ENCODE assay signal across 16 mouse cellular contexts in the genomic region with DNA sequence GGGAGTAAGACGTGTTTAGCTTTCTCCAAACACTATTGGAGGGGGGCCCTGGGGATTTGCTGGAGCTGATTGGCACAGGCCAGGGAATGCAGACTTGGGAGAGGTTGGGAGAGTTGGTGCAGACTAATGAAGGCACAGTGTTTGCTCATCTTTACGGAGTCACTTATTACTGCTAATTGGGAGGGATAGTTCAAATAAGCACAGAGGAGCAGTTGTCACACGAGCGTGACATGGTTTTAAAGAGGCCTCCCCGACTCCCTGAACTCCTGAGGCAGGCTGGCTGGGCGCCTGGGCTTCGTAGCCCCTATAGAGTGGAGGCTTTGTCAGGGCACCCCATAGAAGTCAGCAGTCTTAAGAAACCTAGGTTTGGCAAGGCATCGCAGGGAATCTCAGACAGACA.
A peak's percentile ranks its signal among the peaks of the same experiment; 100 is the strongest.
DNase-seq lines count a peak whose midpoint lies in the region; ATAC-seq lines count a peak whose summit lies in the region.
"Had no signal": no experiment of that assay in that cellular context is flagged by ENCODE, and none has a peak within 500 bp of the region (broad histone marks: within the 10 kb centered on the region; RNA-seq: fewer than 3 reads in every experiment).

No protein-coding gene starts in this region.

- no peaks in the 10 kb centered on the region for H3K27me3 ChIP-seq in embryonic facial prominence, embryonic 14.5 days (replicated peaks; ENCODE audit: control insufficient read depth, insufficient read depth, low read length)
- no peaks in the 10 kb centered on the region for H3K27me3 ChIP-seq in embryonic facial prominence, embryonic 10.5 days (replicated peaks; ENCODE audit: low read depth, poor library complexity, severe bottlenecking)
- H3K27me3 ChIP-seq in midbrain, embryonic 13.5 days: peaks cover 10% of the 10 kb centered on the region; the same call in 1 of the 2 replicates
- H3K27me3 ChIP-seq: liver, embryonic 12.5 days had no signal

- peak; percentile 67 for ATAC-seq in embryonic facial prominence, embryonic 14.5 days (ENCODE audit: low read depth)
- ATAC-seq in midbrain, embryonic 13.5 days: peak; percentile 95
- ATAC-seq: liver, embryonic 12.5 days had no signal

- H3K4me3 ChIP-seq in embryonic facial prominence, embryonic 14.5 days (ENCODE audit: low read depth, low read length): no peak overlapping the region
- no peak overlapping the region for H3K4me3 ChIP-seq in embryonic facial prominence, embryonic 10.5 days
- H3K4me3 ChIP-seq in midbrain, embryonic 13.5 days (replicated peaks): no peak overlapping the region
- H3K4me3 ChIP-seq: left cerebral cortex, adult 2 months; liver, embryonic 12.5 days had no signal

- H3K36me3 ChIP-seq in embryonic facial prominence, embryonic 14.5 days (ENCODE audit: control insufficient read depth, insufficient read depth, low read length): no peaks in the 10 kb centered on the region
- no peaks in the 10 kb centered on the region for H3K36me3 ChIP-seq in embryonic facial prominence, embryonic 10.5 days (replicated peaks)
- no peaks in the 10 kb centered on the region for H3K36me3 ChIP-seq in midbrain, embryonic 13.5 days
- H3K36me3 ChIP-seq: liver, embryonic 12.5 days had no signal

- intact Hi-C loops in heart, postnatal 14 days (cut with DNase I): no loop called here

- H3K9me3 ChIP-seq in embryonic facial prominence, embryonic 14.5 days (ENCODE audit: control insufficient read depth, low read length): no peaks in the 10 kb centered on the region
- no peaks in the 10 kb centered on the region for H3K9me3 ChIP-seq in embryonic facial prominence, embryonic 10.5 days
- H3K9me3 ChIP-seq in midbrain, embryonic 13.5 days: no peaks in the 10 kb centered on the region
- H3K9me3 ChIP-seq: liver, embryonic 12.5 days had no signal

- H3K4me2 ChIP-seq in embryonic facial prominence, embryonic 14.5 days (ENCODE audit: low read depth, low read length): no peak overlapping the region
- H3K4me2 ChIP-seq in midbrain, embryonic 13.5 days (replicated peaks): no peak overlapping the region
- H3K4me2 ChIP-seq: liver, embryonic 12.5 days had no signal

- 72% methylated on average over 8 of the region's 8 CpGs for WGBS in embryonic facial prominence, embryonic 14.5 days
- WGBS in embryonic facial prominence, embryonic 10.5 days: 65% methylated on average over 8 of the region's 8 CpGs
- 34% methylated on average over 8 of the region's 8 CpGs for WGBS in midbrain, embryonic 13.5 days

- no peaks in the 10 kb centered on the region for H3K4me1 ChIP-seq in embryonic facial prominence, embryonic 14.5 days (ENCODE audit: control insufficient read depth, insufficient read depth, low read length)
- H3K4me1 ChIP-seq in embryonic facial prominence, embryonic 10.5 days: no peaks in the 10 kb centered on the region; the same call in 1 of the 2 replicates
- peaks cover 9% of the 10 kb centered on the region for H3K4me1 ChIP-seq in midbrain, embryonic 13.5 days (replicated peaks)
- H3K4me1 ChIP-seq: liver, embryonic 12.5 days had no signal

- peak; percentile 18 for DNase-seq in embryonic facial prominence, embryonic 14.5 days (ENCODE audit: low spot score)
- DNase-seq in embryonic facial prominence, embryonic 10.5 days (ENCODE audit: low spot score): no peak
- DNase-seq in right cerebral cortex, adult 18-20 months: peak; percentile 1
- no peak for DNase-seq in right cerebral cortex, adult 2 months (ENCODE audit: low spot score in 2 of 2)
- DNase-seq in right cerebral cortex, postnatal 4 days: peak; percentile 51
- no peak for DNase-seq in heart, postnatal 14 days
- no peak for DNase-seq in urinary bladder, adult 18-20 months (ENCODE audit: low spot score in 2 of 2)
- DNase-seq: adrenal gland, postnatal 25 days; cerebellum, adult 11-12 months; heart, postnatal 10 days; kidney, adult 2 months; lung, postnatal 36 days had no signal

- no peak overlapping the region for H3K27ac ChIP-seq in embryonic facial prominence, embryonic 14.5 days (replicated peaks; ENCODE audit: low read depth, low read length)
- no peak overlapping the region for H3K27ac ChIP-seq in embryonic facial prominence, embryonic 10.5 days (replicated peaks)
- peak overlapping the region; percentile 14; the same call in 1 of the 2 replicates for H3K27ac ChIP-seq in midbrain, embryonic 13.5 days
- H3K27ac ChIP-seq: left cerebral cortex, adult 2 months; liver, embryonic 12.5 days; stomach, postnatal 0 days had no signal

- no peak overlapping the region for H3K9ac ChIP-seq in embryonic facial prominence, embryonic 14.5 days (ENCODE audit: low read depth, low read length)
- no peak overlapping the region for H3K9ac ChIP-seq in midbrain, embryonic 13.5 days (replicated peaks)
- H3K9ac ChIP-seq: liver, embryonic 12.5 days had no signal

Comparison
In these comparisons a context has a peak if more than half of its experiments do, and no peak if none do; other contexts are left out.
1. DNase-seq: peak in embryonic facial prominence, embryonic 14.5 days (single experiment), right cerebral cortex, adult 18-20 months (single experiment) and right cerebral cortex, postnatal 4 days (single experiment); none in embryonic facial prominence, embryonic 10.5 days (single experiment), right cerebral cortex, adult 2 months (0 of 2), heart, postnatal 14 days (0 of 2) and urinary bladder, adult 18-20 months (0 of 2).